Mouse (Mus musculus): ENCODE results near the gene Fdxacb1.

Fdxacb1 gene

GRCm38 (mm10) chr9:50808471-50808870 lies 40.4 kb downstream of the Fdxacb1 start:
- DNase-seq (ENCODE audit: low spot score) = no peak

GRCm38 (mm10) chr9:50809146-50809545 lies 41.1 kb downstream of the Fdxacb1 start:
- no peak for DNase-seq (ENCODE audit: low spot score)

GRCm38 (mm10) chr9:50811187-50811586 lies 43.2 kb downstream of the Fdxacb1 start:
- no peak for DNase-seq (ENCODE audit: low spot score)

GRCm38 (mm10) chr9:50811746-50812145 lies 43.7 kb downstream of the Fdxacb1 start:
- DNase-seq (ENCODE audit: low spot score) = no peak

GRCm38 (mm10) chr9:50813796-50814195 lies 45.8 kb downstream of the Fdxacb1 start:
- no peak for DNase-seq (ENCODE audit: low spot score)

- no peak for DNase-seq (ENCODE audit: low spot score)
These were observed 47.6 kb downstream of the Fdxacb1 start for GRCm38 (mm10) chr9:50815666-50816065.

- DNase-seq (ENCODE audit: low spot score) = no peak
These were observed 48.5 kb downstream of the Fdxacb1 start for GRCm38 (mm10) chr9:50816512-50816911.

- no peak for DNase-seq (ENCODE audit: low spot score)
These were observed 50.0 kb downstream of the Fdxacb1 start for GRCm38 (mm10) chr9:50818050-50818449.

- no peak for DNase-seq (ENCODE audit: low spot score)
These were observed 51.7 kb downstream of the Fdxacb1 start for GRCm38 (mm10) chr9:50819716-50820115.

- no peak for DNase-seq (ENCODE audit: low spot score)
These were observed 53.6 kb downstream of the Fdxacb1 start for GRCm38 (mm10) chr9:50821651-50822050.

- no peak for DNase-seq (ENCODE audit: low spot score)
These were observed 54.2 kb downstream of the Fdxacb1 start for GRCm38 (mm10) chr9:50822216-50822615.

Data from T-cell, adult 2 months (primary cell).